Mouse (Mus musculus): ENCODE measurements at regions not wholly inside any gene's neighbourhood (a gene's known extent, or its start where the extent isn't known, plus 50 kb on each side); places are given as distances from the start of the nearest gene placed in this dataset.

GRCm38 (mm10) chr12:25182680-25183079 lies 85.7 kb upstream of the Id2 start:
- no peak for DNase-seq (ENCODE audit: low spot score)

GRCm38 (mm10) chr12:25181317-25181716 lies 84.4 kb upstream of the Id2 start:
- no peak for DNase-seq (ENCODE audit: low spot score)

- DNase-seq (ENCODE audit: low spot score) = no peak
Observed at GRCm38 (mm10) chr12:25180861-25181260, 83.9 kb upstream of the Id2 start.

GRCm38 (mm10) chr12:25180289-25180688 lies 83.3 kb upstream of the Id2 start:
- no peak for DNase-seq (ENCODE audit: low spot score)

GRCm38 (mm10) chr12:25178491-25179115 lies 81.7 kb upstream of the Id2 start:
- DNase-seq (ENCODE audit: low spot score) = no peak

GRCm38 (mm10) chr12:25177827-25178226 lies 80.9 kb upstream of the Id2 start:
- DNase-seq (ENCODE audit: low spot score) = no peak

GRCm38 (mm10) chr12:25176565-25176964 lies 79.6 kb upstream of the Id2 start:
- no peak for DNase-seq (ENCODE audit: low spot score)

- no peak for DNase-seq (ENCODE audit: low spot score)
Observed at GRCm38 (mm10) chr12:25173064-25173463, 76.1 kb upstream of the Id2 start.

- DNase-seq (ENCODE audit: low spot score) = no peak
Observed at GRCm38 (mm10) chr12:25172450-25172849, 75.5 kb upstream of the Id2 start.

GRCm38 (mm10) chr12:25169611-25170010 lies 72.7 kb upstream of the Id2 start:
- DNase-seq (ENCODE audit: low spot score) = no peak

- no peak for DNase-seq (ENCODE audit: low spot score)
Observed at GRCm38 (mm10) chr12:25168213-25168545, 71.2 kb upstream of the Id2 start.

- no peak for DNase-seq (ENCODE audit: low spot score)
Observed at GRCm38 (mm10) chr12:25167504-25168212, 70.7 kb upstream of the Id2 start.

GRCm38 (mm10) chr12:25166525-25166924 lies 69.6 kb upstream of the Id2 start:
- no peak for DNase-seq (ENCODE audit: low spot score)

- no peak for DNase-seq (ENCODE audit: low spot score)
Observed at GRCm38 (mm10) chr12:25165650-25166049, 68.7 kb upstream of the Id2 start.

GRCm38 (mm10) chr12:25164724-25165123 lies 67.8 kb upstream of the Id2 start:
- DNase-seq (ENCODE audit: low spot score) = no peak

GRCm38 (mm10) chr12:25163541-25163940 lies 66.6 kb upstream of the Id2 start:
- no peak for DNase-seq (ENCODE audit: low spot score)

- DNase-seq (ENCODE audit: low spot score) = no peak
Observed at GRCm38 (mm10) chr12:25162843-25163242, 65.9 kb upstream of the Id2 start.

GRCm38 (mm10) chr12:25161939-25162338 lies 65.0 kb upstream of the Id2 start:
- DNase-seq (ENCODE audit: low spot score) = no peak

- DNase-seq (ENCODE audit: low spot score) = no peak
Observed at GRCm38 (mm10) chr12:25160990-25161843, 64.3 kb upstream of the Id2 start.

- DNase-seq (ENCODE audit: low spot score) = no peak
Observed at GRCm38 (mm10) chr12:25159091-25159490, 62.2 kb upstream of the Id2 start.

- no peak for DNase-seq (ENCODE audit: low spot score)
Observed at GRCm38 (mm10) chr12:25157238-25157637, 60.3 kb upstream of the Id2 start.

- no peak for DNase-seq (ENCODE audit: low spot score)
Observed at GRCm38 (mm10) chr12:25155396-25155795, 58.5 kb upstream of the Id2 start.

GRCm38 (mm10) chr12:25148099-25148498 lies 51.2 kb upstream of the Id2 start:
- no peak for DNase-seq (ENCODE audit: low spot score)
